Mouse (Mus musculus): Measurements from ENCODE around the gene Plxna4.
"Not testable (repeated sequence)": the region's sequence is repeated elsewhere in the genome, so short reads cannot be mapped to it uniquely, and the experiment has no call there.

The Plxna4 gene

GRCm38 (mm10) chr6:32533962-32534740, 53.8 kb downstream of the Plxna4 start:
- DNase-seq: no peak

- no peak for DNase-seq
Measured at GRCm38 (mm10) chr6:32528081-32528570, 59.9 kb downstream of the Plxna4 start.

GRCm38 (mm10) chr6:32527518-32527917, 60.5 kb downstream of the Plxna4 start:
- DNase-seq: peak; percentile 32

DNA sequence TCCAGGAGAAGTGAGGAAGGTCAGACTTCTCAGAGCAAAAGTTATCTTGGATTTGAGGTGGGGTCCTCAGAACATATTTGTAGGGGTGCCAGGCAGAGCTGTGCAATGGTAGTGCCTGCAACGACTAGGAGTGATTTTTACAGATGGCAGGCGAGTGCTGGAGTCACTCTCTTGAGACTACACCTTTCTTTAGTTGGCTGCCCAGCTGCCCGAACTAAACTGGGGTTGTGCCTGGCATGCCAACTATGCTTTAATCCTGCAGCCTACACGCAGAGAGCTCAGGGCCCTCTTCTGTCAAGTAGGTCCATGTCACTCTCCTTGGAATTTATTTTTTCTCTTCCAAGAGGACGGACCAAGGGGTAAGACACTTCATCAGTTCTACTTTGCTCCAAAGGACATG, 61.2 kb downstream of the Plxna4 start:
- no peak for DNase-seq

- DNase-seq: no peak
Measured at GRCm38 (mm10) chr6:32520097-32520496, 67.9 kb downstream of the Plxna4 start.

GRCm38 (mm10) chr6:32518617-32519016, 69.4 kb downstream of the Plxna4 start:
- no peak for DNase-seq

- DNase-seq: no peak
Measured at GRCm38 (mm10) chr6:32514096-32514495, 73.9 kb downstream of the Plxna4 start.

- no peak for DNase-seq
Measured at GRCm38 (mm10) chr6:32512010-32512409, 76.0 kb downstream of the Plxna4 start.

DNA sequence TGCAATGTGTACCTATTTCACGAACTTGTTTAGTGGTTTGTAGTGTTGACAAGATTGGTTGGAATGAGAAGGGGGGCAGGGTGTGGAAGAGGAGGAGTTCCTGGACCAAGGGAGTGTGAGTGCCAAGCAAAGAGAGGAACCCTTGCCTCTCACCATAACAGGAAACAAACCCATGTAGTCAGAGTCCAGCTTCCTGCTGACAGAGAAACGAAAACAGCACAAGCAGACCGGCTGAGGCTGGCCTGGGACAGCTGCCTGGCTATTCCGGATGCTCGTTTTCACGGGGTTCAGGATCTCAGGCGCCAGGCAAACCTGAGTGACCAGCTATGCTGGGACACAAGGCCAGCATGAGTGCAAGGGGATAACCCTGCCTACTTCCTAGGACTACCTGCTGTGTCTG, 77.1 kb downstream of the Plxna4 start:
- DNase-seq: peak; percentile 61

DNA sequence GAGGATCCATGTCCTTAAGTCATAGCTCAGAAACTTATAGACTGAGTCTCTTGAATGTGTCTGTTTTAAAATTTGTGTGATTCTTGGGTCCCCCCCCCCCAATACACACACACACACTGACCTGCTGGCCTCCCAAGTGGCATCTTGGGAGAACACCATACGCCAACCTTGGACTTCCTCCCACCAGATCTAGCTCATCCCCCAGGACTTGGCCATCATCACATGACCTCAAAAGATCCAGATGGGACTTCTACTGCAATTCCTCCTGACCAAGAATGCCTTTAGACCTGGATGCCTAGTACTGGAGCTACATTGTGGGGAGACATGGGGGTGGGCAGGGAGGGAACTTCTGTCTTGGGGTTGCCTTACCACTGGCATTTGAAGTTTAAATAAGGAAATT, 77.5 kb downstream of the Plxna4 start:
- no peak for DNase-seq

GRCm38 (mm10) chr6:32509046-32509445, 78.9 kb downstream of the Plxna4 start:
- DNase-seq: no peak

DNA sequence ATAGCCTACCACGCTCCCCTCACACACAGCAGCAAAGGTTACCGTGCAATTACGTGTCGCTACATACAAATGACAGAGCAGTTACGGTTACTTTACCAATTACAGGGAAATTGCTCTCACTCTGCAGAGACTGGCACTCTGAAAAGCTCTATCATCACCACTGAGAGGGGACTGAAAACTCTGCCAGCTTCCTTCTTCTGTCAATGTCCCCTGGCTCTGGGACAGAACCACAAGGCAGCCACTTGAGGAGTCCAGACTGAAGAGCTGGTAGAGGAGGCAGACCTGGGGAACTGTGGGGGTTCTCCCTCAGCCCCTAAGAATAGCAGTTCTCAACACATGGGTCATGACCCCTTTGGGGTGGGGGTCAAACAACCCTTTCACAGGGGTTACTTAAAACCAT, 83.0 kb downstream of the Plxna4 start:
- peak; percentile 34 for DNase-seq

DNA sequence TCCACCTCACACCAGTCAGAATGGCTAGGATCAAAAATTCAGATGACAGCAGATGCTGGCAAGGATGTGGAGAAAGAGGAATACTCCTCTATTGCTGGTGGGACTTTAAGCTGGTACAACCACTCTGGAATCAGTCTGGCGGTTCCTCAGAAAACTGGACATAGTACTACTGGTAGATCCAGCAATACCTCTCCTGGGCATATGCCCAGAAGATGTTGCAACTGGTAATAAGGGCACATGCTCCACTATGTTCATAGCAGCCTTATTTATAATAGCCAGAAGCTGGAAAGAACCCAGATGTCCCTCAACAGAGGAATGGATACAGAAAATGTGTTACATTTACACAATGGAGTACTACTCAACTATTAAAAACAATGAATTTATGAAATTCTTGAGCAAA, 86.8 kb downstream of the Plxna4 start:
- DNase-seq: not testable (repeated sequence)

- no peak for DNase-seq
Measured at GRCm38 (mm10) chr6:32498106-32498505, 89.9 kb downstream of the Plxna4 start.

- DNase-seq: no peak
Measured at GRCm38 (mm10) chr6:32496109-32496508, 91.9 kb downstream of the Plxna4 start.

DNA sequence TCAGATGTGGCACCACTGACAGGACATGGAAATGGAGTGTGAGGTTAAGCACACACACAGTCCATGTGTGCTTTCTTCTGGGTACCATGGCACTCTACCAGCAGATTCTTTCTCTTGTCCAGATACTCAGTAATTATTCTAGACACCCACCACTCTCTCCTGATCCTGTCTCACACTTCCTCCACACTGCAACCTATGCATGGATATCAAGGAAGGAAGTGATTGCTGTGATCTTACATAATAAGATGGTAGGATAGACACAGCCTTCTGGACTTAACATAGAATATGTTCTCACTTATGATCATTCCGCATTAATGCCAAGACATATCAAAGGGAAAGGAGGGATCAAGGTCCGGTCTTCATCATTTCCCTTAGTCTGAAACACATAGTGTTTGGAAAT, 92.5 kb downstream of the Plxna4 start:
- no peak for DNase-seq

- peak; percentile 42 for DNase-seq
Measured at GRCm38 (mm10) chr6:32493557-32493956, 94.4 kb downstream of the Plxna4 start.

DNA sequence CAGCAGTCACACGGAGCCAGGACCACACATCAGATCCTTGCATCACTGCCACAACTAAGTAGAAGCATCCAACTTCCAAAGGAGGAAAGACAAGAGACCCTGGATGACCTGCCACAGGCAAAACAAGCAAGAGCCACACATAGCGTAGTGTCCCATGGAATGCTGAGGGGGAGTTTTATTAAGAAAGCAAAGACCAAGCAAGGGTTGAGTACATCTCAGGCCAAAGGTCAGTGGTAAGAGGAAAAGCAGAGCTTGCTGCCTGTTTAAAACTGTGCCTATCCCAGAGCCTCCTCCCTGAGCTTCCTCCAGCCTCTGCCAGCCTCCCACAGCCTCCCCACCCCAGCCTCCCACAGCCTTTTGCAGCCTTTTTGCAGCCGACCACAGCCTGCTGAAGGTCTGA, 100.9 kb downstream of the Plxna4 start:
- no peak for DNase-seq

GRCm38 (mm10) chr6:32482469-32482868, 105.5 kb downstream of the Plxna4 start:
- no peak for DNase-seq

- no peak for DNase-seq
Measured at GRCm38 (mm10) chr6:32480741-32481140, 107.3 kb downstream of the Plxna4 start.

GRCm38 (mm10) chr6:32479765-32480164, 108.2 kb downstream of the Plxna4 start:
- no peak for DNase-seq

- DNase-seq: peak; percentile 70
Measured at GRCm38 (mm10) chr6:32479193-32479758, 108.7 kb downstream of the Plxna4 start.

DNA sequence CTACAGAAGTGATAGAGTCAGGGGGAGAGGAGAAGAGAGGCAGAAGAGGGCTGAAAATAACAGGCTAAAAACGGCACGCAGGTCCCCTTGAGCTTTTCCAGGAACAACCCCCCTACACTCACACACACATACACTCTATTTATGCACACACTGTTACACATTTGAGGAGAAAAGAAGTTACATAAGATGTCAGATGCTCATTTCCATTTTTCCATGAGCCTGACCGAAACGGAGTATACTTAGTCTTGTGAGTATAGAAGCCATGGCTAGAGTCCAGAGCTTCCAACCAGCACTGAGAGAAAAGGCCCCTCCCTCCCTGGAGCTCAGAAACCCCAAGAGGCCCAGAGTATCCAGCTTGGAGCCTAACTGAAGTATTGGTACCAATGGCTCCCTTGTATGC, 112.0 kb downstream of the Plxna4 start:
- DNase-seq: no peak

- no peak for DNase-seq
Measured at GRCm38 (mm10) chr6:32472062-32472461, 115.9 kb downstream of the Plxna4 start.

- DNase-seq: no peak
Measured at GRCm38 (mm10) chr6:32471639-32472038, 116.4 kb downstream of the Plxna4 start.
